Mouse (Mus musculus) CH12.LX (cell line): Measurements from ENCODE around the gene Ppp2r2c. TPM values are rescaled to one million over a fixed set of nuclear protein-coding genes. Genes with fewer than 3 reads are reported as not detected.

Experiments used
- DNase-seq: peaks from one replicate; pipeline ENCODE4 v3.0.0-alpha.2; 2013; ENCODE audit errors: extremely low read depth
- H3K27ac ChIP-seq: 2 replicates; pipeline ENCODE4 v1.5.1; 2012; ENCODE audit warnings: low read depth, mild to moderate bottlenecking, control low read depth, moderate library complexity; ENCODE audit not compliant: insufficient read depth
- H3K27me3 ChIP-seq: replicated peaks from 2 replicates; pipeline ENCODE3; 2012; ENCODE audit warnings: inconsistent platforms
- H3K36me3 ChIP-seq, 2 experiments: replicated peaks in 1 of 2; 2 replicates each; pipeline versions ENCODE3 to v1.6.1; 2012; ENCODE audit warnings: inconsistent platforms in 1 of 2, low read length in 1 of 2, mild to moderate bottlenecking in 1 of 2, mixed read lengths in 1 of 2, moderate library complexity in 1 of 2; ENCODE audit not compliant: control insufficient read depth in 1 of 2, insufficient read depth in 1 of 2
- H3K4me1 ChIP-seq, 2 experiments: 2 replicates each; pipeline ENCODE4 v1.6.1; 2012; ENCODE audit warnings: inconsistent platforms in 1 of 2, moderate library complexity in 1 of 2; ENCODE audit not compliant: insufficient read depth in 2 of 2, control insufficient read depth in 1 of 2
- H3K4me2 ChIP-seq: 2 replicates; pipeline ENCODE4 v1.6.1; 2012; ENCODE audit warnings: low read depth, mild to moderate bottlenecking, control low read depth; ENCODE audit not compliant: poor library complexity, insufficient read depth, severe bottlenecking
- H3K4me3 ChIP-seq, 3 experiments: fragments of 150-350 bp in 1 of 3; sonication (generic) in 1 of 3; replicated peaks in 1 of 3; 2 replicates each; pipeline versions ENCODE3 to v1.5.1; 2011 to 2012; ENCODE audit warnings: low read depth in 2 of 3, low read length in 2 of 3, mild to moderate bottlenecking in 2 of 3, moderate library complexity in 2 of 3, control low read depth in 1 of 3, improper control_type of control experiment in 1 of 3, inconsistent platforms in 1 of 3, mixed read lengths in 1 of 3; ENCODE audit not compliant: poor library complexity in 1 of 3
- H3K79me2 ChIP-seq: replicated peaks from 2 replicates; pipeline ENCODE4 v1.6.1; 2012; ENCODE audit warnings: mild to moderate bottlenecking, moderate library complexity; ENCODE audit not compliant: control insufficient read depth, poor library complexity, insufficient read depth, severe bottlenecking; ENCODE audit errors: extremely low read depth
- H3K9ac ChIP-seq: 2 replicates; pipeline ENCODE4 v1.6.1; 2012; ENCODE audit warnings: low read depth, mild to moderate bottlenecking, control low read depth, moderate library complexity; ENCODE audit not compliant: insufficient read depth
- H3K9me3 ChIP-seq: replicated peaks from 2 replicates; pipeline ENCODE3; 2012; ENCODE audit warnings: low read length, inconsistent platforms, mixed read lengths
- BHLHE40 ChIP-seq: IDR thresholded peaks from 2 replicates; pipeline ENCODE4 v1.6.1; 2011; ENCODE audit warnings: mild to moderate bottlenecking, low read depth, low read length, improper control_type of control experiment
- CTCF ChIP-seq, 2 experiments: IDR thresholded peaks in 1 of 2; conservative IDR thresholded peaks in 1 of 2; 2 replicates each; pipeline ENCODE4 v1.5.1; 2011 to 2012; ENCODE audit warnings: low read depth in 2 of 2, low read length in 2 of 2, improper control_type of control experiment in 1 of 2, inconsistent platforms in 1 of 2, mild to moderate bottlenecking in 1 of 2, moderate library complexity in 1 of 2
- E2F4 ChIP-seq: IDR thresholded peaks from 2 replicates; pipeline ENCODE4 v1.6.1; 2011; ENCODE audit warnings: low read depth, low read length, improper control_type of control experiment; ENCODE audit not compliant: insufficient replicate concordance
- ETS1 ChIP-seq: conservative IDR thresholded peaks from 2 replicates; pipeline ENCODE4 v1.6.1; 2012; ENCODE audit warnings: low read depth, mild to moderate bottlenecking, inconsistent platforms, low read length, improper control_type of control experiment, moderate library complexity
- IRF4 ChIP-seq: IDR thresholded peaks from 2 replicates; pipeline ENCODE4 v1.6.1; 2014; ENCODE audit warnings: low read depth, mild to moderate bottlenecking, inconsistent platforms, low read length, improper control_type of control experiment
- JUN ChIP-seq: IDR thresholded peaks from 2 replicates; pipeline ENCODE4 v1.6.1; 2011; ENCODE audit warnings: low read depth, mild to moderate bottlenecking, low read length, improper control_type of control experiment, moderate library complexity; ENCODE audit not compliant: insufficient read depth
- JUND ChIP-seq: conservative IDR thresholded peaks from 2 replicates; pipeline ENCODE4 v1.6.1; 2011; ENCODE audit warnings: low read depth, low read length, improper control_type of control experiment
- MAZ ChIP-seq: IDR thresholded peaks from 2 replicates; pipeline ENCODE4 v1.6.1; 2012; ENCODE audit warnings: low read depth, mild to moderate bottlenecking, inconsistent platforms, low read length, improper control_type of control experiment, moderate library complexity
- MXI1 ChIP-seq: IDR thresholded peaks from 2 replicates; pipeline ENCODE4 v1.6.1; 2011; ENCODE audit warnings: mild to moderate bottlenecking, low read depth, low read length, improper control_type of control experiment
- MYC ChIP-seq: IDR thresholded peaks from 2 replicates; pipeline ENCODE4 v1.6.1; 2011; ENCODE audit warnings: low read depth, mild to moderate bottlenecking, improper control_type of control experiment, low read length
- NELFE ChIP-seq: IDR thresholded peaks from 2 replicates; pipeline ENCODE4 v1.6.1; 2011; ENCODE audit warnings: low read depth, low read length, improper control_type of control experiment
- NRF1 ChIP-seq: IDR thresholded peaks from 2 replicates; pipeline ENCODE4 v1.6.1; 2014; ENCODE audit warnings: low read depth, mild to moderate bottlenecking, inconsistent platforms, low read length, improper control_type of control experiment, moderate library complexity
- PAX5 ChIP-seq: IDR thresholded peaks from 2 replicates; pipeline ENCODE4 v1.6.1; 2012; ENCODE audit warnings: low read length, inconsistent platforms, mixed read lengths
- RAD21 ChIP-seq: IDR thresholded peaks from 2 replicates; pipeline ENCODE4 v1.6.1; 2011; ENCODE audit warnings: low read depth, mild to moderate bottlenecking, low read length, improper control_type of control experiment, moderate library complexity
- RCOR1 ChIP-seq: conservative IDR thresholded peaks from 2 replicates; pipeline ENCODE4 v1.6.1; 2012; ENCODE audit warnings: low read depth, mild to moderate bottlenecking, inconsistent platforms, low read length, improper control_type of control experiment
- SIN3A ChIP-seq: IDR thresholded peaks from 2 replicates; pipeline ENCODE4 v1.6.1; 2012; ENCODE audit warnings: low read length, improper control_type of control experiment, inconsistent platforms
- SMC3 ChIP-seq: IDR thresholded peaks from 2 replicates; pipeline ENCODE4 v1.6.1; 2011; ENCODE audit warnings: low read depth, low read length, improper control_type of control experiment
- TBP ChIP-seq: conservative IDR thresholded peaks from 2 replicates; pipeline ENCODE4 v1.6.1; 2011; ENCODE audit warnings: low read depth, low read length, improper control_type of control experiment
- TCF12 ChIP-seq: IDR thresholded peaks from 2 replicates; pipeline ENCODE4 v1.6.1; 2014; ENCODE audit warnings: low read depth, mild to moderate bottlenecking, inconsistent platforms, low read length, improper control_type of control experiment
- UBTF ChIP-seq: IDR thresholded peaks from 2 replicates; pipeline ENCODE4 v1.6.1; 2012; ENCODE audit warnings: low read depth, mild to moderate bottlenecking, inconsistent platforms, low read length, improper control_type of control experiment, moderate library complexity
- USF1 ChIP-seq: IDR thresholded peaks from 2 replicates; pipeline ENCODE4 v1.6.1; 2014; ENCODE audit warnings: low read depth, mild to moderate bottlenecking, inconsistent platforms, low read length, improper control_type of control experiment
- USF2 ChIP-seq: conservative IDR thresholded peaks from 2 replicates; pipeline ENCODE4 v1.6.1; 2011; ENCODE audit warnings: low read depth, low read length, improper control_type of control experiment
- ZC3H11A ChIP-seq: IDR thresholded peaks from 2 replicates; pipeline ENCODE4 v1.6.1; 2012; ENCODE audit warnings: low read depth, mild to moderate bottlenecking, inconsistent platforms, low read length, improper control_type of control experiment
- ZMIZ1 ChIP-seq: IDR thresholded peaks from 2 replicates; pipeline ENCODE4 v1.6.1; 2012; ENCODE audit warnings: low read depth, mild to moderate bottlenecking, inconsistent platforms, low read length, improper control_type of control experiment
- ZNF384 ChIP-seq: IDR thresholded peaks from 2 replicates; pipeline ENCODE4 v1.6.1; 2012; ENCODE audit warnings: low read depth, low read length, improper control_type of control experiment, inconsistent platforms
- dilution Hi-C: fragments of 300-500 bp; cut with MboI; formaldehyde crosslinking; loops from 2 replicates; pipeline ENCODE4 v1.14.3; 2020; ENCODE audit warnings: low sequenced_read_pairs; ENCODE audit not compliant: extremely low pct_unique_long_range_greater_than_20kb, extremely low pct_ligation_motif_present
- in situ Hi-C: fragments of 300-500 bp; cut with MboI; formaldehyde crosslinking; loops from 3 replicates; pipeline ENCODE4 v1.14.3; 2019; ENCODE audit warnings: low sequenced_read_pairs, low pct_ligation_motif_present, low pct_unique_long_range_greater_than_20kb, mixed read lengths
- polyA plus RNA-seq: library from polyadenylated mRNA; unstranded; fragments of >175 nt; gene quantifications from 2 replicates; pipeline ENCODE4 v1.2.1, GENCODE M21; 2012; ENCODE audit warnings: low read depth; ENCODE audit not compliant: insufficient read length
- total RNA-seq, 2 experiments: library from RNA; depleted of rRNA; stranded (reverse); fragments of 300-350 nt in 1 of 2; fragments of >200 nt in 1 of 2; gene quantifications; 2 replicates each; pipeline ENCODE4 v1.2.3; 2012 to 2014

Gene Ppp2r2c
- total and polyA plus RNA-seq, 3 experiments: 0.07 to 0.21 TPM; not detected in 1

- H3K4me3 ChIP-seq: no peak overlapping the region
- no peak overlapping the region for H3K9ac ChIP-seq
- dilution Hi-C loops (no loop called here), in situ Hi-C loops (no loop called here)
- TF ChIP-seq ZC3H11A (no peak), PAX5 (no peak), IRF4 (no peak), ETS1 (no peak), ZNF384 (no peak), JUND (no peak), BHLHE40 (no peak)
- DNase-seq: no peak
- H3K79me2 ChIP-seq: no peaks in the 10 kb centered on the region
- no peaks in the 10 kb centered on the region for H3K9me3 ChIP-seq
- no peaks in the 10 kb centered on the region for H3K36me3 ChIP-seq
- no peak overlapping the region for H3K4me2 ChIP-seq
- H3K27ac ChIP-seq: no peak overlapping the region
- no peaks in the 10 kb centered on the region for H3K27me3 ChIP-seq
- peaks cover 40 to 65% of the 10 kb centered on the region in 2 experiments for H3K4me1 ChIP-seq
Measured at GRCm38 (mm10) chr5:36885595-36885994, 17.3 kb downstream of the Ppp2r2c start.

GRCm38 (mm10) chr5:36886298-36886697 lies 18.0 kb downstream of the Ppp2r2c start:
- Histone ChIP-seq H3K4me1 (peaks cover 38 to 58% of the 10 kb centered on the region in 2 experiments), H3K9me3 (no peaks in the 10 kb centered on the region), H3K27me3 (no peaks in the 10 kb centered on the region), H3K4me3 (no peak overlapping the region), H3K36me3 (no peaks in the 10 kb centered on the region), H3K4me2 (no peak overlapping the region), H3K27ac (no peak overlapping the region), H3K9ac (no peak overlapping the region), H3K79me2 (no peaks in the 10 kb centered on the region)
- in situ Hi-C loops (no loop called here), dilution Hi-C loops (no loop called here)
- TF ChIP-seq SMC3 (no peak), PAX5 (no peak), NELFE (no peak), USF2 (no peak), TBP (no peak), UBTF (no peak), IRF4 (no peak)
- no peak for DNase-seq

GRCm38 (mm10) chr5:36886852-36887283 lies 18.6 kb downstream of the Ppp2r2c start:
- Histone ChIP-seq H3K79me2 (no peaks in the 10 kb centered on the region), H3K4me1 (peaks cover 38 to 53% of the 10 kb centered on the region in 2 experiments), H3K36me3 (no peaks in the 10 kb centered on the region), H3K27ac (peak overlapping the region; percentile 36), H3K9me3 (no peaks in the 10 kb centered on the region), H3K4me3 (peak overlapping the region in 1 of 3 experiments; percentile 35), H3K9ac (no peak overlapping the region), H3K27me3 (peaks cover 3% of the 10 kb centered on the region), H3K4me2 (peak overlapping the region; percentile 73)
- in situ Hi-C loops (no loop called here), dilution Hi-C loops (no loop called here)
- DNase-seq: peak; percentile 65
- TF ChIP-seq USF1 (peak; percentile 85), MAZ (no peak), BHLHE40 (peak; percentile 53), NRF1 (0 out of 2 replicates have a peak, but pooled peaks have one; percentile 11), TCF12 (peak; percentile 63), E2F4 (no peak), TBP (peak; percentile 43; the same call in 1 of the 2 replicates), RCOR1 (no peak), CTCF (conservative IDR thresholded peaks at IDR 0.05 in 1 of 2, IDR thresholded peaks at IDR 0.05 in 1 of 2; ENCODE audit: low read depth in 2 of 2, low read length in 2 of 2) (no peak), JUN (no peak), ZC3H11A (no peak), SMC3 (no peak), MXI1 (no peak), NELFE (no peak), UBTF (no peak), PAX5 (no peak), MYC (no peak), IRF4 (peak; percentile 34; the same call in 1 of the 2 replicates), ZMIZ1 (no peak), RAD21 (no peak), SIN3A (no peak)
